Mouse (Mus musculus) hindbrain, embryonic 11.5 days (tissue): ENCODE data around the gene BC048671. TPM values are rescaled to one million over a fixed set of nuclear protein-coding genes. Genes with fewer than 3 reads are reported as not detected.

ENCODE experiments used
- ATAC-seq: fragments of 200-750 bp; cut with Nextera tagmentation; 2 replicates; pipeline ENCODE4 v1.8.0; 2017; ENCODE audit warnings: mild to moderate bottlenecking, moderate TSS enrichment, moderate library complexity; ENCODE audit not compliant: low FRiP score
- DNase-seq: peaks from one replicate; pipeline ENCODE4 v3.0.0-alpha.2; 2015; ENCODE audit warnings: low spot score
- H3K27ac ChIP-seq: fragments of 300-500 bp; sonication (generic); 2 replicates; pipeline ENCODE4 v1.5.1; 2014; ENCODE audit warnings: mild to moderate bottlenecking, low read depth, low read length
- H3K27me3 ChIP-seq: fragments of 300-500 bp; sonication (generic); 2 replicates; pipeline ENCODE4 v1.6.1; 2014; ENCODE audit warnings: mild to moderate bottlenecking, low read length, moderate library complexity, mixed read lengths; ENCODE audit not compliant: control insufficient read depth, insufficient read depth
- H3K36me3 ChIP-seq: fragments of 300-500 bp; sonication (generic); 2 replicates; pipeline ENCODE4 v1.6.1; 2014; ENCODE audit warnings: mild to moderate bottlenecking, low read length, moderate library complexity, mixed read lengths; ENCODE audit not compliant: control insufficient read depth, insufficient read depth
- H3K4me1 ChIP-seq: fragments of 300-500 bp; sonication (generic); replicated peaks from 2 replicates; pipeline ENCODE4 v1.6.1; 2014; ENCODE audit warnings: low read length, mixed read lengths; ENCODE audit not compliant: control insufficient read depth, insufficient read depth
- H3K4me2 ChIP-seq: fragments of 300-500 bp; sonication (generic); replicated peaks from 2 replicates; pipeline ENCODE4 v1.6.1; 2014; ENCODE audit warnings: mild to moderate bottlenecking, low read depth, low read length
- H3K4me3 ChIP-seq: fragments of 300-500 bp; sonication (generic); 2 replicates; pipeline ENCODE4 v1.5.1; 2014; ENCODE audit warnings: low read depth, low read length
- H3K9ac ChIP-seq: fragments of 300-500 bp; sonication (generic); 2 replicates; pipeline ENCODE4 v1.6.1; 2014; ENCODE audit warnings: low read depth, low read length
- H3K9me3 ChIP-seq: fragments of 300-500 bp; sonication (generic); 2 replicates; pipeline ENCODE4 v1.6.1; 2016; ENCODE audit warnings: low read length; ENCODE audit not compliant: control insufficient read depth
- WGBS: fragments of 180-500 bp; shearing (Covaris S2); extraction: QIAGEN DNeasy Blood & Tissue Kit; methylation state at CpG from one replicate; pipeline ENCODE4 v1.1.7; 2014; 5-methylcytosine and 5-hydroxymethylcytosine counted together
- polyA plus RNA-seq: library from polyadenylated mRNA; unstranded; fragments of >200 nt; fragmentation: Nextera tagmentation; extraction: Ambion mirVana; gene quantifications from 2 replicates; pipeline ENCODE4 v1.2.1, GENCODE M21; 2014

Gene BC048671
- not detected in 2 replicates for polyA plus RNA-seq

DNA sequence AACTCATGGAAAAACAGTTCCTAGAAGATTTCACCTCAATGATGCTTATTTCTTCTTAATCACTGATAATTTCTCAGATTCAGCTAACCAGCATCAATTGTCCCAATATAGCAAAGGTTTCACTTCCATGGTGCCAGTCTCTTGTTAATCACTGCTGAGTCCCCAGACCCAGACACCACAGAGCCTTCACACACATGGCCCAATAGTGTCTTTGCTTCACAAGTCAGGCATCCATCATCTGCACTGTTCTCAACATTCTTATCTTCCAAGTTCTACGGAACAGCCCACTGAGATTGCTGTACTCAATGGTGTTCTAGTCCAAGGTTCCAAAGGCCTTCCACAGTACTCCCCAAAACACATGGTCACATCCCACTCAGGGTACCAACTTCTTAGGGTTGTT, at the start of gene BC048671:
Gene BC048671, plus strand, starts transcription at position 301 of the 400 bp plus-strand sequence.
- no peak within 1 kb of the TSS for H3K9ac ChIP-seq
- H3K4me1 ChIP-seq = no peaks in the 10 kb centered on the region
- ATAC-seq = no peak
- no peak for DNase-seq
- 94% methylated on average over 1 of the region's 1 CpGs for WGBS
- no peaks in the 10 kb centered on the region for H3K27me3 ChIP-seq
- H3K4me2 ChIP-seq = no peak within 1 kb of the TSS
- H3K4me3 ChIP-seq = no peak within 1 kb of the TSS
- no peak within 1 kb of the TSS for H3K27ac ChIP-seq
- no peaks in the 10 kb centered on the region for H3K9me3 ChIP-seq
- no peaks in the 10 kb centered on the region for H3K36me3 ChIP-seq

DNA sequence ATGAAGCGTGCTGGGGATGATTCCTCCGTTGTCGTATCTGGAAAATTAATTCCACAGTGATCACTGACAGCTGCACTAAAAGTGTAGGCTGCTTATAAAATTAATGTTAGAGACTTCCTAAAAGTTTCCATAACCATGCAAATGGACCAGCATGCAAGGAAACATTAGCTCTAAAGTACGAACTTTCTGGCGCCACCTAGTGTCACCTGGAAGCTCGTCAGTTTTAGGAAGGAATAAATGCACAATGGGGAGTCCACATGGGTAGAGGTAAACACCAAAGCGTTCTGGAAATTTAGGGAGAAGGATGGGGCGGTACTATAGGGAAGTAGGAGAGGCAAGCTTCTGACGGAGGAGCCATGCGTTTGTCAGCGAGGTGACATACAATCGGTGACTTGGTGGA, 12.8 kb upstream of the BC048671 start:
- Histone ChIP-seq H3K4me1 (no peaks in the 10 kb centered on the region), H3K27me3 (no peaks in the 10 kb centered on the region), H3K4me3 (no peak overlapping the region), H3K27ac (no peak overlapping the region), H3K4me2 (no peak overlapping the region), H3K9me3 (no peaks in the 10 kb centered on the region), H3K9ac (no peak overlapping the region), H3K36me3 (no peaks in the 10 kb centered on the region)
- ATAC-seq = no peak
- DNase-seq = no peak
- 51% methylated on average over 12 of the region's 12 CpGs for WGBS

DNA sequence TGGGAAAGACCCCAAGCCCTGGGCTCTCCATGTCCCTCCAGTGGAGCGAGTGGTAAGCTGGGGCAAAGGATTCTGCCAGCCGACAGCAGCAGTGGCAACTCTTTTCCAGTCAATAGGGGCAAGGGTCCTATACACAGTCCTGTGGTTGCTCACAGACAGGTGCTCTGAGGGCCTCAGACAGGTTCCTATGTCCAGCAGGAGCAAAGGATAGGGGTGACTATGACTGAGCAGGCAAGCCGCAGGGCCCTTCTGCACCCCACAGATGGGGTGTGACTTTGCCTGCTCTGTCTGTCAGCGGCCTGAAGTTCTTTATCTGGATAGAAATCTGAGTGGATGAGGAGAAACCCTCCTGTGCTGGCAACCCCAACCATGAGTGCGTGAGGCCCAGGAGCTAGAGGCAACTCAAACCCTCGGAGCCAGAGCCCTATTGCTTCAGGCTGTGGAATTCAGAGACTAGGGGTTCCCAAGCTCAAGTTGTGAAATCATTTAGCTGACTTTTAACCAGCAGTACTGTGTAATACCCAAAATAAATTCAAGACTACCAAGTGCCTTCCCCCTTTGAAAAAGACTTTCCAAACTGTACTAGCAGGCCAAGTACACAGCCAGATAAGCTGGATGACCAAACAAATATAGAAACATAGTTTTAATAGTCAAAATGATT, 5.4 kb downstream of the BC048671 start:
- Histone ChIP-seq H3K27ac (no peak overlapping the region), H3K4me3 (no peak overlapping the region), H3K36me3 (no peaks in the 10 kb centered on the region), H3K4me2 (no peak overlapping the region), H3K27me3 (no peaks in the 10 kb centered on the region), H3K9me3 (0 out of 2 replicates have a peak, but pooled peaks cover 7% of the 10 kb centered on the region), H3K4me1 (no peaks in the 10 kb centered on the region), H3K9ac (no peak overlapping the region)
- ATAC-seq (no peak), DNase-seq (no peak)
- 86% methylated on average over 6 of the region's 6 CpGs for whole genome bisulfite sequencing

DNA sequence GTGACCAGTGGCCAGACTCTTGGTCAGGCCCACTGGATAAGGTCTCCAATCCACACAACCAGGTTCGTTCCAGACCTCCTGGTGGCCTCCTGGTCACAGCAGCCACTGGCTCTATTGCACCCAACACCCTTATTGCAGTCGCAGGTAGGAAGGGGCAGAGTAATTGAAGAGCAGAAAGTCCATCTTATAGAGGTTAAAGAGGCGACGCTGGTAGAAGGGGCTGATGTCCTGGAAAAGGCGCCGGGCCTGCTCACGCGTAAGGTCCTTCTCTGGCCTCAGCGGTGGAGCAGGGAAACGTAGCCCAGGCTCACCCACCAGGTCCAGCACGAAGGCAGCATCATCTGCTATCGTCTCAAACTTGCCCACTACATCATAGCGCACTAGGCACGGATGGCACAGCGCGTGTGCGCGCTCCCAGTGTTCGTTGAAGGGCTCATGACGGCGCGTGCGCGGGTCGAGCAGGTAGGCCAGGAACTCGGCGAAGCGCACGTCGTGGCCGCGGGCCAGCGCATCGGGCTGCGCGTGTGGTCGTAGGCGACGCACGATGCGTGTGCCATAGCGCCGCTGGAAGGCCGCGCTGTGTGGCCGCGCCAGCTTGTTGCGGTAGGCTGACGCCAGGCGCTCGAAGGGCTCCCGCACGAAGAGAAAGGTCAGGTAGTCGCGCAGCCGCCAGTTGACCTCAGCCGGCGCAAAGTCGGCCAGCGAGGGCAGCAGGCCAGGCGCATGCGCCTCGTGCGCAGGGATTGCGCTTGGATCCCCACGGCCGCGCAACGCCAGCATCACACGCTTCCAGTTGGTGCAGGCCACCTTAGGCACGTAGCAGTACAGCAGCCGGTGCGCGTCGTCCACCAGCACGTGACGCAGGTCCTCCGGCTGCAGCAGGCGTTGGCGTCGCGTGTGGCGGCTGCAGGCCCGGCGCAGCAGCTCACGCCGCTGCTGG, 8.1 kb downstream of the BC048671 start:
- WGBS = 84% methylated on average over 87 of the region's 87 CpGs
- DNase-seq = no peak
- no peak overlapping the region for H3K4me2 ChIP-seq
- H3K27ac ChIP-seq = no peak overlapping the region
- no peaks in the 10 kb centered on the region for H3K27me3 ChIP-seq
- H3K9me3 ChIP-seq = 0 out of 2 replicates have a peak, but pooled peaks cover 7% of the 10 kb centered on the region
- H3K36me3 ChIP-seq = no peaks in the 10 kb centered on the region
- H3K4me3 ChIP-seq = no peak overlapping the region
- no peaks in the 10 kb centered on the region for H3K4me1 ChIP-seq
- no peak overlapping the region for H3K9ac ChIP-seq
- no peak for ATAC-seq

DNA sequence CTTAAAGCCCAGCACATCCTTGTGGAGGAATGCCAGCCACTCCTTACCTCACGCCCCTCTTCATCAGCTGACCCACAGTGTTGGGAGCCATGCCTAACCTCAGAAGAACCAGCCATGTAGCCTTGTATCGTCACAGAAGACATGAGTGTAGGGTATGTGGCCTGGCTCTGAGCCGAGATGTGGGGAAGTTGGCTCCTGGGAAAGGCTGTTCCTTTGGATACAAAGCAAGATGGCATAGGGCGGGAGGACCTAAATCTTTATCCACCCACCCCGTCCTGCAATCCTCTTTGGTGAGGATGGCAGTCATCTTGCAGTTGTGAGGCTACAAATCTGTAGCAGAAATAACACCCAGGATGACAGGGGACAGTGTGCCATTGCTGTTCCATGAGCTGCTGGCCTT, 14.9 kb downstream of the BC048671 start:
- no peaks in the 10 kb centered on the region for H3K27me3 ChIP-seq
- no peaks in the 10 kb centered on the region for H3K36me3 ChIP-seq
- H3K9ac ChIP-seq = no peak overlapping the region
- no peak for DNase-seq
- no peak for ATAC-seq
- no peak overlapping the region for H3K27ac ChIP-seq
- no peaks in the 10 kb centered on the region for H3K4me1 ChIP-seq
- H3K9me3 ChIP-seq = no peaks in the 10 kb centered on the region
- WGBS = 83% methylated on average over 5 of the region's 5 CpGs
- H3K4me2 ChIP-seq = no peak overlapping the region
- no peak overlapping the region for H3K4me3 ChIP-seq

DNA sequence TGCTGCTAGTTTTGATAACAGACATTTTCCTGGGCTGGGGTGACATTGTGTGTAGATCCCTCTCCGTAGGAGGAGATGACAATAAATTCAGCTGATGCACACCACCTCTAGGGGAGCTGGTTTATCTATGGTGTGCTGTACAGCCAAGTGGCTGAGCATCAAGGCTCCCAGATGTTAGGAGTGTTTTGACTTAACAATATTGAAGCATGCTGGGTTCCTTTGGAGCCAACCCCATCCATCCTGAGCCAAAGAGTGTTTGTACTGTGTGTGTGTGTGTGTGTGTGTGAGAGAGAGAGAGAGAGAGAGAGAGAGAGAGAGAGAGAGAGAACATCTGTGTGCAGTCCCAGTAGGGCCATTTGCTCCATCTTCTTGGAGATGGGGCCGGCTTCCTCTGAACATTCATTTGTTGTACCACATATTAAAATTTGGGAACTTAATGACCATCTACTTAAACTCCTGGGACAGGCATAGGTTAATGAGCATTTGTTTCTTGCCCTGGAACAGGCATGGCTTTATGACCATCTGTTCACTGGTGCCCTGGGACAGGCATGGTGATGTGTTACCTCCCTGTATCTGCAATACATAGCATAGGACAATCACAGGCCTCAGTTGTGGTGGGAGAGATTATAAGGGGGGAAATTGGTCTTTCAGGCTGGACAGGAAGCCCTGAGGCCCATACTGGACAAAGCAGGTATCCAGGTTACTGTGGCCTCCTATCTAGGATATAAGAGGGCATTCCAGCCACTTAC, 16.7 kb downstream of the BC048671 start:
- H3K4me3 ChIP-seq = no peak overlapping the region
- H3K4me2 ChIP-seq = no peak overlapping the region
- H3K27ac ChIP-seq = no peak overlapping the region
- ATAC-seq (no peak), DNase-seq (no peak)
- no peaks in the 10 kb centered on the region for H3K4me1 ChIP-seq
- no peaks in the 10 kb centered on the region for H3K36me3 ChIP-seq
- no peaks in the 10 kb centered on the region for H3K9me3 ChIP-seq
- WGBS = 76% methylated on average over 2 of the region's 2 CpGs
- H3K27me3 ChIP-seq = no peaks in the 10 kb centered on the region
- no peak overlapping the region for H3K9ac ChIP-seq

- Histone ChIP-seq H3K4me2 (no peak overlapping the region), H3K9ac (no peak overlapping the region), H3K27ac (no peak overlapping the region), H3K4me1 (no peaks in the 10 kb centered on the region), H3K4me3 (no peak overlapping the region), H3K9me3 (no peaks in the 10 kb centered on the region), H3K27me3 (no peaks in the 10 kb centered on the region), H3K36me3 (no peaks in the 10 kb centered on the region)
- 85% methylated on average over 2 of the region's 2 CpGs for WGBS
- DNase-seq = no peak
- no peak for ATAC-seq
These were observed 18.0 kb downstream of the BC048671 start for GRCm38 (mm10) chr6:90319019-90319418.

DNA sequence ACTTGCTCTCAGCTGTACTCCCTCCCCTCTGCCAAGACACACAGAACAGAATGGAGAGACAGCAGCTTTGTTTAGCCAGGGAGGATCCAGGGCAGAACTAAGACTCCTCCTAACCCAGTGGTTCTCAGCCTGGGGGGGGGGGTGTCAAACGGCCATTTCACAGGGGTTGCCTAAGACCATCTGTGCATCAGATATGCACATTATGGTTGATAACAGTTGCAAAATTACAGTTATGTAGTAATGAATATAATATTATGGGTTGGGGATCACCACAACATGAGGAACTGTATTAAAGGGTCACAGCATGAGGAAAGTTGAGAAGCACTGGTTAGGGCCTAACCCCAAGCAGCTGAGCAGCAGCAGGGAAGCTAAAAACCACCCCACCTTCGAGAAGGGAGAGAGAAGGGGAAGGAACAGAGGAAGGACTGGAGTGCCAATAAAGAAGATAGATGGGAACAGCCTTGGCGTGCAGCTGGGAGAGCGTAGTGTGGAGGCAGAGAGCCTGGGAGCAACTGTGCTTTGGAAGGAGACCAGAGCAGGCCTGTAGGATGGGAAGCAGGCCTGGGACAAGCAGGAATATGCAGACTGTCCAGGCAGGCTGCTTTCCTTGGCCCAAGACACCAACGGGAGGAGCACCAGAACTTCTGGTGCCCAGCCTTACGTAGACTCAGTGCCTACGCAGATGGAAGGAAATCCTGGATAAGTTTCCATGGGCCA, 18.6 kb downstream of the BC048671 start:
- H3K4me2 ChIP-seq = no peak overlapping the region
- no peak for ATAC-seq
- H3K36me3 ChIP-seq = no peaks in the 10 kb centered on the region
- no peaks in the 10 kb centered on the region for H3K9me3 ChIP-seq
- no peak overlapping the region for H3K9ac ChIP-seq
- H3K27ac ChIP-seq = no peak overlapping the region
- WGBS = 86% methylated on average over 7 of the region's 7 CpGs
- DNase-seq = no peak
- H3K4me3 ChIP-seq = no peak overlapping the region
- H3K27me3 ChIP-seq = no peaks in the 10 kb centered on the region
- H3K4me1 ChIP-seq = no peaks in the 10 kb centered on the region
